Mouse (Mus musculus) E14TG2a.4 (cell line): Measurements from ENCODE around the gene Myl6.

Experiments used
- CTCF ChIP-seq: conservative IDR thresholded peaks from 2 replicates; pipeline ENCODE4 v1.5.1; 2014; ENCODE audit warnings: low read length
- NANOG ChIP-seq: IDR thresholded peaks from 2 replicates; pipeline ENCODE4 v1.6.1; 2014; ENCODE audit warnings: borderline replicate concordance, low read length, mixed read lengths

GRCm38 (mm10) chr10:128509831-128510230 lies 15.9 kb upstream of the Myl6 start:
- TF ChIP-seq CTCF (no peak), NANOG (no peak)
